Mouse (Mus musculus): Measurements from ENCODE around the gene Sobp.

GRCm38 (mm10) chr10:43175156-43175601 is 849 bp upstream of the Sobp start:
- TF ChIP-seq EP300 (IDR thresholded peaks at IDR 0.05; ENCODE audit: low read depth): no peak
- no peak for TF ChIP-seq CTCF (IDR thresholded peaks at IDR 0.05; ENCODE audit: low read depth)
